Mouse (Mus musculus): ENCODE measurements around the gene Dcxr. TPM values are rescaled to one million over a fixed set of nuclear protein-coding genes. Genes with fewer than 3 reads are reported as not detected.
"Not testable (repeated sequence)": the region's sequence is repeated elsewhere in the genome, so short reads cannot be mapped to it uniquely, and the experiment has no call there.

The Dcxr gene
- total RNA-seq, 2 experiments from 2014 or later, result 3.4 to 3.7 TPM

- DNase-seq, result no peak
Measured at GRCm38 (mm10) chr11:120707969-120708368, 19.1 kb downstream of the Dcxr start.

GRCm38 (mm10) chr11:120707225-120707624 is 19.9 kb downstream of the Dcxr start:
- no peak for DNase-seq

- DNase-seq, result no peak
Measured at GRCm38 (mm10) chr11:120706120-120706519, 21.0 kb downstream of the Dcxr start.

GRCm38 (mm10) chr11:120704486-120705325 is 22.4 kb downstream of the Dcxr start:
- no peak for DNase-seq

GRCm38 (mm10) chr11:120703696-120704454 is 23.2 kb downstream of the Dcxr start:
- DNase-seq, result no peak

GRCm38 (mm10) chr11:120697741-120698140 is 29.3 kb downstream of the Dcxr start:
- peak; percentile 45 for DNase-seq

GRCm38 (mm10) chr11:120696568-120696967 is 30.5 kb downstream of the Dcxr start:
- DNase-seq, result no peak

GRCm38 (mm10) chr11:120695641-120696040 is 31.4 kb downstream of the Dcxr start:
- DNase-seq, result no peak

- DNase-seq, result no peak
Measured at GRCm38 (mm10) chr11:120695184-120695583, 31.9 kb downstream of the Dcxr start.

GRCm38 (mm10) chr11:120693461-120693860 is 33.6 kb downstream of the Dcxr start:
- no peak for DNase-seq

- no peak for DNase-seq
Measured at GRCm38 (mm10) chr11:120692471-120693011, 34.5 kb downstream of the Dcxr start.

- DNase-seq, result no peak
Measured at GRCm38 (mm10) chr11:120689365-120689764, 37.7 kb downstream of the Dcxr start.

- no peak for DNase-seq
Measured at GRCm38 (mm10) chr11:120686650-120687272, 40.3 kb downstream of the Dcxr start.

- DNase-seq, result no peak
Measured at GRCm38 (mm10) chr11:120684660-120685059, 42.4 kb downstream of the Dcxr start.

GRCm38 (mm10) chr11:120684086-120684485 is 43.0 kb downstream of the Dcxr start:
- no peak for DNase-seq

- no peak for DNase-seq
Measured at GRCm38 (mm10) chr11:120683536-120683935, 43.5 kb downstream of the Dcxr start.

GRCm38 (mm10) chr11:120682683-120683082 is 44.4 kb downstream of the Dcxr start:
- no peak for DNase-seq

- DNase-seq, result no peak
Measured at GRCm38 (mm10) chr11:120679909-120680308, 47.2 kb downstream of the Dcxr start.

GRCm38 (mm10) chr11:120676951-120677350 is 50.1 kb downstream of the Dcxr start:
- DNase-seq, result no peak

GRCm38 (mm10) chr11:120675875-120676274 is 51.2 kb downstream of the Dcxr start:
- DNase-seq, result not testable (repeated sequence)
